Mouse (Mus musculus) liver, postnatal 0 days (tissue): ENCODE results near the gene Olfr1500.

Experiments used
- CTCF ChIP-seq: sonication (generic); IDR thresholded peaks from 2 replicates; pipeline ENCODE4 v1.5.1; 2016; ENCODE audit warnings: antibody characterized with exemption, low read depth
- EP300 ChIP-seq: IDR thresholded peaks from 2 replicates; pipeline ENCODE4 v1.6.1; 2016; ENCODE audit warnings: antibody characterized with exemption, low read depth, mild to moderate bottlenecking

- TF ChIP-seq CTCF (no peak), EP300 (no peak)
These were observed 52.7 kb downstream of the Olfr1500 start, which contains the start of gene Olfr1496 for GRCm38 (mm10) chr19:13777578-13777977.
